Mouse (Mus musculus) stomach, embryonic 16.5 days (tissue): ENCODE results near the gene Itsn2. TPM values are rescaled to one million over a fixed set of nuclear protein-coding genes. Genes with fewer than 3 reads are reported as not detected.
"Not testable (repeated sequence)": the region's sequence is repeated elsewhere in the genome, so short reads cannot be mapped to it uniquely, and the experiment has no call there.

Source experiments
- ATAC-seq: fragments of 200-750 bp; cut with Nextera tagmentation; 2 replicates; pipeline ENCODE4 v1.8.0; 2017; ENCODE audit warnings: moderate number of reproducible peaks, moderate TSS enrichment; ENCODE audit not compliant: insufficient read depth, low FRiP score
- H3K27ac ChIP-seq: fragments of 300-500 bp; sonication (generic); 2 replicates; pipeline ENCODE4 v1.5.1; 2014; ENCODE audit warnings: low read length
- H3K27me3 ChIP-seq: fragments of 300-500 bp; sonication (generic); 2 replicates; pipeline ENCODE4 v1.6.1; 2014; ENCODE audit warnings: low read length, control low read depth, mixed read lengths; ENCODE audit not compliant: control insufficient read depth, insufficient read depth
- H3K36me3 ChIP-seq: fragments of 300-500 bp; sonication (generic); 2 replicates; pipeline ENCODE4 v1.6.1; 2014; ENCODE audit warnings: low read length; ENCODE audit not compliant: control insufficient read depth, insufficient read depth
- H3K4me1 ChIP-seq: fragments of 300-500 bp; sonication (generic); 2 replicates; pipeline ENCODE4 v1.6.1; 2014; ENCODE audit warnings: low read length, control low read depth, mixed read lengths; ENCODE audit not compliant: control insufficient read depth, insufficient read depth
- H3K4me2 ChIP-seq: fragments of 300-500 bp; sonication (generic); 2 replicates; pipeline ENCODE4 v1.6.1; 2014; ENCODE audit warnings: low read depth, low read length, mixed read lengths
- H3K4me3 ChIP-seq: fragments of 300-500 bp; sonication (generic); replicated peaks from 2 replicates; pipeline ENCODE4 v1.5.1; 2014; ENCODE audit warnings: mild to moderate bottlenecking, low read length
- H3K9ac ChIP-seq: fragments of 300-500 bp; sonication (generic); 2 replicates; pipeline ENCODE4 v1.6.1; 2014; ENCODE audit warnings: low read length
- H3K9me3 ChIP-seq: fragments of 300-500 bp; sonication (generic); replicated peaks from 2 replicates; pipeline ENCODE4 v1.6.1; 2016; ENCODE audit warnings: low read length, control low read depth; ENCODE audit not compliant: control insufficient read depth
- WGBS: fragments of 180-500 bp; shearing (Covaris S2); extraction: QIAGEN DNeasy Blood & Tissue Kit; methylation state at CpG from one replicate; pipeline ENCODE4 v1.1.7; 2014; 5-methylcytosine and 5-hydroxymethylcytosine counted together
- polyA plus RNA-seq: library from polyadenylated mRNA; unstranded; fragments of >200 nt; fragmentation: Nextera tagmentation; extraction: Ambion mirVana; gene quantifications from 2 replicates; pipeline ENCODE4 v1.2.1, GENCODE M21; 2015

Itsn2 gene
- polyA plus RNA-seq, 1 experiment from 2014 or later, result 33.3 TPM

- Histone ChIP-seq H3K9ac (no peak within 1 kb of the TSS), H3K27me3 (no peaks in the 10 kb centered on the region), H3K4me2 (no peak within 1 kb of the TSS), H3K9me3 (no peaks in the 10 kb centered on the region), H3K27ac (no peak within 1 kb of the TSS), H3K36me3 (no peaks in the 10 kb centered on the region), H3K4me3 (no peak within 1 kb of the TSS), H3K4me1 (no peaks in the 10 kb centered on the region)
- WGBS, result 90% methylated on average over 18 of the region's 18 CpGs
- no peak; the same call in 1 of the 2 replicates for ATAC-seq
These were observed 145.7 kb downstream of the Itsn2 start, which contains the start of gene Fam228a for GRCm38 (mm10) chr12:4738031-4738576. Fam228a (minus strand) TSS chr12:4738430.

DNA sequence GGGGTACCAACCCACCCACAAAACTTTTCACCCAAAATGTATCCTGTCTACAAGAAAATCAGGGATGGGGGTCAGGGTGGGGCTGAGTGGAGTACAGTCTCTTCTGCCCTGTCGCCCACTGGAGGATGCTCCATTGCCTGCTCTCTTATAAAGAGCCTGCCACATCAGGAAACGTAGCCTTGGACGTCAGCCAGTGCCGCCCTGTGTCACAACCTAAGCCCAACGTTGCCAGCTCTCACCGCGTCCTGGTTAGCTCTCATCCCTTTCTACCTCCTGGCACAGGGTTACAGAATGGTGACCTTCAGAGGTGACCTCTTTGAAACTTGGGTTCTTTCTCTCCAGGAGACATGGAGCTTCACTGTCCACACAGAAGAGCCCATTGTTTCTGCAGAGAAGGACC lies 148.4 kb downstream of the Itsn2 start:
- no peak overlapping the region for H3K9ac ChIP-seq
- H3K4me3 ChIP-seq, result no peak overlapping the region
- no peak for ATAC-seq
- H3K27me3 ChIP-seq, result no peaks in the 10 kb centered on the region
- H3K9me3 ChIP-seq, result no peaks in the 10 kb centered on the region
- no peaks in the 10 kb centered on the region for H3K36me3 ChIP-seq
- 80% methylated on average over 7 of the region's 7 CpGs for WGBS
- H3K27ac ChIP-seq, result no peak overlapping the region
- H3K4me2 ChIP-seq, result no peak overlapping the region
- no peaks in the 10 kb centered on the region for H3K4me1 ChIP-seq

DNA sequence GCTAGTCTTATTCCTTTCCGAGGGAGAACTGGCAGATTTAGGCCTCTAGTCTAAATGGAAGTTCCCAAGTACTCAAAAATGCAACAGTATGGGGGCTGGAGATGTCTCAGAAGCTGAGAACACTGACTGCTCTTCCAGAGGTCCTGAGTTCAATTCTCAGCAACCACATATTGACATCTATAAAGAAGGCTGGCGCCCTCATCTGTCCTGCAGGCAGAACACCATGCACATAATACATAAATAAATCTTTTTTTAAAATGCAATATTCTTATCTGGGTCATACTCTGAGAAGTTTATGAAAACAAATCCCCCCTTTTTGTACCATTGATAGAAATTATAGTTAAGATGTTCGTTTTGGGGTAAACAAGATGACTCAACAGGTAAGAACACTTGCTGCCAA lies 149.7 kb downstream of the Itsn2 start:
- no peaks in the 10 kb centered on the region for H3K27me3 ChIP-seq
- WGBS, result 82% methylated on average over 3 of the region's 3 CpGs
- no peaks in the 10 kb centered on the region for H3K4me1 ChIP-seq
- ATAC-seq, result no peak
- no peak overlapping the region for H3K4me3 ChIP-seq
- H3K9me3 ChIP-seq, result no peaks in the 10 kb centered on the region
- no peaks in the 10 kb centered on the region for H3K36me3 ChIP-seq
- no peak overlapping the region for H3K27ac ChIP-seq
- no peak overlapping the region for H3K9ac ChIP-seq
- no peak overlapping the region for H3K4me2 ChIP-seq

GRCm38 (mm10) chr12:4744486-4744885 lies 152.0 kb downstream of the Itsn2 start:
- Histone ChIP-seq H3K9ac (no peak overlapping the region), H3K27ac (no peak overlapping the region), H3K4me1 (no peaks in the 10 kb centered on the region), H3K27me3 (no peaks in the 10 kb centered on the region), H3K4me2 (no peak overlapping the region), H3K9me3 (no peaks in the 10 kb centered on the region), H3K4me3 (no peak overlapping the region), H3K36me3 (no peaks in the 10 kb centered on the region)
- no peak for ATAC-seq
- 90% methylated on average over 10 of the region's 10 CpGs for WGBS

- not testable (repeated sequence) for H3K27ac ChIP-seq, ATAC-seq, H3K4me1 ChIP-seq, H3K4me2 ChIP-seq, H3K36me3 ChIP-seq, H3K27me3 ChIP-seq, H3K4me3 ChIP-seq, H3K9ac ChIP-seq, H3K9me3 ChIP-seq
- 86% methylated on average over 4 of the region's 4 CpGs for WGBS
These were observed 162.0 kb downstream of the Itsn2 start for GRCm38 (mm10) chr12:4754451-4754850.

GRCm38 (mm10) chr12:4757060-4757459 lies 164.6 kb downstream of the Itsn2 start:
- no peaks in the 10 kb centered on the region for H3K36me3 ChIP-seq
- no peak overlapping the region for H3K4me3 ChIP-seq
- H3K4me2 ChIP-seq, result no peak overlapping the region
- no peaks in the 10 kb centered on the region for H3K4me1 ChIP-seq
- WGBS, result 80% methylated on average over 1 of the region's 1 CpGs
- H3K9ac ChIP-seq, result no peak overlapping the region
- H3K27me3 ChIP-seq, result no peaks in the 10 kb centered on the region
- H3K27ac ChIP-seq, result no peak overlapping the region
- ATAC-seq, result no peak
- no peaks in the 10 kb centered on the region for H3K9me3 ChIP-seq

Other genes with a start within 250 kb of the Itsn2 start
- 5.3 and 5.6 TPM in 2 replicates for gene Ncoa1, start 115.5 kb upstream of the Itsn2 start, polyA plus RNA-seq
- not detected in 2 replicates for gene Gm3625, start 289 bp downstream of the Itsn2 start, polyA plus RNA-seq
- gene Fam228a, start 145.8 kb downstream of the Itsn2 start, polyA plus RNA-seq, result 0.25 and 0.36 TPM in 2 replicates
- gene Pfn4, start 176.4 kb downstream of the Itsn2 start, polyA plus RNA-seq, result 1.3 and 2.0 TPM in 2 replicates
- 2.2 and 2.6 TPM in 2 replicates for gene Fam228b, start 176.6 kb downstream of the Itsn2 start, polyA plus RNA-seq
- 187 and 190 TPM in 2 replicates for gene Sf3b6, start 224.9 kb downstream of the Itsn2 start, polyA plus RNA-seq
- 7.1 and 7.5 TPM in 2 replicates for gene Fkbp1b, start 249.0 kb downstream of the Itsn2 start, polyA plus RNA-seq